Mouse (Mus musculus) kidney, postnatal 0 days (tissue): ENCODE results near the gene Pabpn1l. TPM values are rescaled to one million over a fixed set of nuclear protein-coding genes. Genes with fewer than 3 reads are reported as not detected.

Source experiments
- ATAC-seq: fragments of 200-750 bp; cut with Nextera tagmentation; replicated peaks from 2 replicates; pipeline ENCODE4 v1.8.0; 2017; ENCODE audit warnings: low read depth, moderate number of reproducible peaks, moderate TSS enrichment, moderate library complexity; ENCODE audit not compliant: low FRiP score
- DNase-seq: peaks from one replicate; pipeline ENCODE4 v3.0.0-alpha.2; 2016; ENCODE audit warnings: low spot score
- H3K27ac ChIP-seq: fragments of 300-500 bp; sonication (generic); 2 replicates; pipeline ENCODE4 v1.5.1; 2014; ENCODE audit warnings: mild to moderate bottlenecking
- H3K27me3 ChIP-seq: fragments of 300-500 bp; sonication (generic); 2 replicates; pipeline ENCODE4 v1.6.1; 2014; ENCODE audit warnings: low read length, mixed read lengths; ENCODE audit not compliant: insufficient read depth
- H3K36me3 ChIP-seq: fragments of 300-500 bp; sonication (generic); 2 replicates; pipeline ENCODE4 v1.6.1; 2014; ENCODE audit warnings: low read length, mixed read lengths; ENCODE audit not compliant: insufficient read depth
- H3K4me1 ChIP-seq: fragments of 300-500 bp; sonication (generic); replicated peaks from 2 replicates; pipeline ENCODE4 v1.6.1; 2014; ENCODE audit warnings: antibody characterized with exemption, low read length, mixed read lengths; ENCODE audit not compliant: insufficient read depth
- H3K4me2 ChIP-seq: fragments of 300-500 bp; sonication (generic); 2 replicates; pipeline ENCODE4 v1.6.1; 2014; ENCODE audit warnings: mild to moderate bottlenecking, low read length, moderate library complexity, mixed read lengths
- H3K4me3 ChIP-seq: fragments of 300-500 bp; sonication (generic); replicated peaks from 2 replicates; pipeline ENCODE4 v1.5.1; 2014; ENCODE audit warnings: low read depth, low read length
- H3K9ac ChIP-seq: fragments of 300-500 bp; sonication (generic); 2 replicates; pipeline ENCODE4 v1.6.1; 2014; ENCODE audit warnings: low read depth, low read length
- H3K9me3 ChIP-seq: fragments of 300-500 bp; sonication (generic); replicated peaks from 2 replicates; pipeline ENCODE4 v1.6.1; 2016; ENCODE audit warnings: low read length, inconsistent platforms, mixed read lengths
- CTCF ChIP-seq: IDR thresholded peaks from 2 replicates; pipeline ENCODE4 v1.5.1; 2016; ENCODE audit warnings: antibody characterized with exemption, low read depth, mild to moderate bottlenecking, moderate library complexity
- WGBS: fragments of 180-500 bp; shearing (Covaris S2); extraction: QIAGEN DNeasy Blood & Tissue Kit; methylation state at CpG from one replicate; pipeline ENCODE4 v1.1.7; 2014; 5-methylcytosine and 5-hydroxymethylcytosine counted together
- polyA plus RNA-seq: library from polyadenylated mRNA; unstranded; fragments of >200 nt; fragmentation: Nextera tagmentation; extraction: Ambion mirVana; gene quantifications from 2 replicates; pipeline ENCODE4 v1.2.1, GENCODE M21; 2015

Gene Pabpn1l
- polyA plus RNA-seq, 1 experiment from 2014 or later: 0.22 TPM

- no peak overlapping the region for H3K4me3 ChIP-seq
- H3K27me3 ChIP-seq: no peaks in the 10 kb centered on the region
- H3K9ac ChIP-seq: no peak overlapping the region
- no peak overlapping the region for H3K4me2 ChIP-seq
- 49% methylated on average over 9 of the region's 9 CpGs for WGBS
- H3K36me3 ChIP-seq: no peaks in the 10 kb centered on the region
- no peaks in the 10 kb centered on the region for H3K9me3 ChIP-seq
- peaks cover 45% of the 10 kb centered on the region for H3K4me1 ChIP-seq
- ATAC-seq: no peak
- no peak for DNase-seq
- TF ChIP-seq CTCF: no peak
- H3K27ac ChIP-seq: peak overlapping the region; percentile 64
These were observed 43.8 kb upstream of the Pabpn1l start for GRCm38 (mm10) chr8:122666338-122666764.

- DNase-seq (peak; percentile 33), ATAC-seq (0 out of 2 replicates have a peak, but pooled peaks have one; percentile 10)
- Histone ChIP-seq H3K9me3 (no peaks in the 10 kb centered on the region), H3K36me3 (no peaks in the 10 kb centered on the region), H3K27ac (peak overlapping the region; percentile 77), H3K27me3 (no peaks in the 10 kb centered on the region), H3K4me2 (0 out of 2 replicates have a peak overlapping the region, but pooled peaks have one; percentile 10), H3K9ac (no peak overlapping the region), H3K4me3 (no peak overlapping the region), H3K4me1 (peaks cover 50% of the 10 kb centered on the region)
- 49% methylated on average over 13 of the region's 14 CpGs for WGBS
- TF ChIP-seq CTCF: no peak
These were observed 43.3 kb upstream of the Pabpn1l start for GRCm38 (mm10) chr8:122665667-122666316.

GRCm38 (mm10) chr8:122665221-122665620 is 42.7 kb upstream of the Pabpn1l start:
- no peak overlapping the region for H3K4me3 ChIP-seq
- 40% methylated on average over 8 of the region's 8 CpGs for WGBS
- no peaks in the 10 kb centered on the region for H3K9me3 ChIP-seq
- ATAC-seq: no peak; the same call in 1 of the 2 replicates
- TF ChIP-seq CTCF: no peak
- H3K27me3 ChIP-seq: no peaks in the 10 kb centered on the region
- peak overlapping the region; percentile 77 for H3K27ac ChIP-seq
- no peak overlapping the region for H3K4me2 ChIP-seq
- 0 out of 2 replicates have a peak overlapping the region, but pooled peaks have one; percentile 27 for H3K9ac ChIP-seq
- H3K36me3 ChIP-seq: no peaks in the 10 kb centered on the region
- H3K4me1 ChIP-seq: peaks cover 50% of the 10 kb centered on the region
- DNase-seq: peak; percentile 62

- ATAC-seq (no peak), DNase-seq (peak; percentile 66)
- H3K27me3 ChIP-seq: no peaks in the 10 kb centered on the region
- H3K27ac ChIP-seq: peak overlapping the region; percentile 64
- H3K9ac ChIP-seq: no peak overlapping the region
- H3K9me3 ChIP-seq: no peaks in the 10 kb centered on the region
- H3K4me3 ChIP-seq: no peak overlapping the region
- H3K4me2 ChIP-seq: no peak overlapping the region
- H3K36me3 ChIP-seq: no peaks in the 10 kb centered on the region
- peaks cover 51% of the 10 kb centered on the region for H3K4me1 ChIP-seq
- WGBS: 22% methylated on average over 5 of the region's 5 CpGs
- no peak for TF ChIP-seq CTCF
These were observed 41.1 kb upstream of the Pabpn1l start for GRCm38 (mm10) chr8:122663670-122664069.

GRCm38 (mm10) chr8:122663106-122663505 is 40.6 kb upstream of the Pabpn1l start:
- Histone ChIP-seq H3K9ac (no peak overlapping the region), H3K36me3 (no peaks in the 10 kb centered on the region), H3K4me2 (no peak overlapping the region), H3K4me1 (peaks cover 56% of the 10 kb centered on the region), H3K4me3 (no peak overlapping the region), H3K27me3 (no peaks in the 10 kb centered on the region), H3K9me3 (no peaks in the 10 kb centered on the region), H3K27ac (peak overlapping the region; percentile 64)
- DNase-seq (no peak), ATAC-seq (no peak)
- TF ChIP-seq CTCF: no peak
- WGBS: 51% methylated on average over 3 of the region's 3 CpGs

- Histone ChIP-seq H3K4me3 (no peak overlapping the region), H3K27ac (no peak overlapping the region), H3K36me3 (no peaks in the 10 kb centered on the region), H3K9ac (no peak overlapping the region), H3K9me3 (no peaks in the 10 kb centered on the region), H3K27me3 (no peaks in the 10 kb centered on the region), H3K4me1 (peaks cover 56% of the 10 kb centered on the region), H3K4me2 (no peak overlapping the region)
- no peak for ATAC-seq
- no peak for DNase-seq
- WGBS: 81% methylated on average over 2 of the region's 2 CpGs
- no peak for TF ChIP-seq CTCF
These were observed 39.4 kb upstream of the Pabpn1l start for GRCm38 (mm10) chr8:122661894-122662293.
